Mouse (Mus musculus): ENCODE results near the gene Cblb.

- TF ChIP-seq CTCF (IDR thresholded peaks at IDR 0.05; ENCODE audit: low read depth), result no peak
- no peak for TF ChIP-seq EP300 (IDR thresholded peaks at IDR 0.05; ENCODE audit: low read depth)
Measured at GRCm38 (mm10) chr16:52200107-52200506, 169.1 kb downstream of the Cblb start.

All from liver, postnatal 0 days (tissue).